Mouse (Mus musculus): ENCODE measurements around the gene Tmem201. TPM values are rescaled to one million over a fixed set of nuclear protein-coding genes. Genes with fewer than 3 reads are reported as not detected.

Tmem201 gene
- total RNA-seq, 1 experiment from 2014 or later = 2.9 TPM

DNA sequence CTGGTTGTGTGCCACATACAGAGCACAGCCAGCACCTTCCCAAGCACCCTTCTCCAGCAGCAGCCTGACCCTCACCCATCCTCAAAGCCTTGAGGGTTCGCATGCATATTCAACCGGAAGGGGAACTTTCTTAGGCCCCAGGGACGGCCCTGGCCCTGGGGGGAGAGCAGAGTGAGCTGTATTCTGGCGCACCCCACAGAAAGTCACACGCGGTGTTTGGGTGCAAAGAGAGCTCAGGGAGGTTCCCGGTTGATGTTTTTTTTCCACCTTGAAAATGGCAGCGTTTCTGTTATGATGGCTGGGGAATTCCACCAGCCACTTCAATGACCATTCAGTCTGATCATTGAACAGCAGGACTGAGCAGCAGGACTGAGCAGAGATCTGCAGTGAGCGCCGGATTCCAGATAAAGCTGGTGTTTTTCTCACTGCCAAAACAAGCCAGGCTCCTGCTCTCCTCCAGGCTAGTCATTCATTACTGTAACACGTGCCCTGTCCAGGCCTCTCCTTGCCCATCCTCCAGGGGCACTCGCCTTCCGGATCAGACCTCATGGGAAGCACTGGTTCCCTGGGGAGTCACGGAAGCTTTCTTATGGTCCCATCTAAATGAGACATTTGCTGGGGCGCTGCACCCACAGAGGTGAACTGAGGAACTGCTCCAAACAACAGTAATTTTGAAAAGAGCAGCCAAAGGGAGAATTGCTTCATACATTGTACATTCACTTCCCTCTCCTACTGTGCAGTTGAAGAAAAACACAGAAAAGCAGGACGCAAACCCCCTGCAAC, 41.5 kb downstream of the Tmem201 start:
- ATAC-seq (replicated peaks; ENCODE audit: insufficient number of reproducible peaks, low FRiP score, low TSS enrichment, poor library complexity, severe bottlenecking) = peak; percentile 44

DNA sequence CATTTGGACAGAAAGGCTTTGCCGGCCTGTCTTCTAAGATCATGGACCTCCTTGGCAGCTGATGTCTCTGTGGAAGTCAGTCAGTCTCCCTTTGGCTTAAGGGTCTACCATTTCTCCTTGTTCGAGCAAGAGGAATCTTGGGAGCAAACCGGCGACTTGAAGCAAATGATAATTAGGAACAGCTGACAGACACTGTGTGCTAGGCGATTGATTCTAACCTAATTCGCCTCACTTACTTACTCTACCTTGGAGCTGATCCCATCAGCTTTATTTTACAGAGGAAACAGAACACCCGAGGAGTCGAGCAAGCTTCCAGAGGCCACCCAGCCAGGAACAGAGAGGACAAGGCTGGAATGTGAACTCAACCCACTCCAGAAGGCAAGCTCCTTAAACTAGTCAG, 46.5 kb downstream of the Tmem201 start:
- ATAC-seq (replicated peaks; ENCODE audit: insufficient number of reproducible peaks, low FRiP score, low TSS enrichment, poor library complexity, severe bottlenecking) = no peak

DNA sequence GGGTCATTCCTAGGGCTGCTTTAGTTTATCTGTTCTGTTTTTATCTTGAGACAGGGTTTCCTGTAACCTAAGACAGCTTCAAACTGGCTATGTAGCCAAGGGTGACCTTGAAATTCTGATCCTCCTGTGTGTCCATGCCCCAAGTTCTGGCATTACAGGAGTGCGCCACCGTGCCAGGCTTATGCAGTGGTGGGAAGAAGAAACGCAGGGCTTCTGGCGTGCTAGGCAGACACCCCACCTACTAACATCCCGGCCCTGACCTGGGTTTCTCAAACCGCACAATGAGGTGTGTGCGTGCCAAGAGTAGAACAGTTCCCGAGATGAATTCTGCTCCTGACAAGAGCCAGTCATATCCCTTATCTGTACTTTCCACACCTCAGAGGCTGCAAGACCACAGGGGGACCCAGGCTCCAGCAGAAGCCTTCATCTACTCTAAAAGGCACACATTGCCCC, 47.0 kb downstream of the Tmem201 start:
- no peak for ATAC-seq (replicated peaks; ENCODE audit: insufficient number of reproducible peaks, low FRiP score, low TSS enrichment, poor library complexity, severe bottlenecking)

DNA sequence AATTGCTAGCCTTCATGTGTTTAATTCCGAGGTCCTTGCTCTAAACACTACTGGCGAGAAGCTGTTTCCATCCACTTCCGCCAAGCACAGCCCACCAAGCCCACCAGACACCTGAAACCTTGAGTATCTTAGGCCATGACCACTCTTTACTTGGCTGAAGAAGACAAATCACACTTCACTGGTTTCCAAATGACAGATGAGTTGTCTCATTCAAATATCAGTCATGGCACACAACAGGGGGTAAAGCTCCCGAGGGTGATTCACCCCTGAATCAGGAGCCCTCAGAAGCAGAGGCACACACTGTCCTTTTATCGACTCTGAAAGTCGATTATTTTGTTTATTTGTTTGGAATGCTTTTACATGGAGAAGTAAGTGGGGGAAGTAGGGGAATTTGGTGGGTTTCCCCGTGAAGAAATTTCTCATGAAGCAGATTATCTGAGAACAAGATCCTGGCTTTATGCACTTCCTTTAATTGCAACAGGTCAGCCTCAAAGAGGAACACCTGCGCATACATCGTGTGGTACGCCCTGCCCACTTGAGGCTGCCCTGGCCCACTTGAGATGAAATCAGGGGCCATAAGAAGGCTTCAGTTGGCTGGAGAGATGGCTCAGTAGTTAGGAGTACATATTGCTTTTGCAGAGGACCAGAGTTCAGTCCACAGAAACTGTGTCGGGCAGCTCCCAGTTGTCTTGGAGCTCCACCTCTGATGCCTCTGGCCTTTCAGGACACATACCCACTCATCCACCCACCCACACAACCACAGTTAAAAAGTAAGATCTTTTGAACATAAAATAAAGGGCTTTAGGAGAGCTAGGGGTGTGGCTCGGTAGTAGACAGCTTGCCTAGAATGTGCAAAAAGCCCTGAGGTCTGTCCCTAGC, 47.8 kb downstream of the Tmem201 start:
- no peak for ATAC-seq (replicated peaks; ENCODE audit: insufficient number of reproducible peaks, low FRiP score, low TSS enrichment, poor library complexity, severe bottlenecking)

DNA sequence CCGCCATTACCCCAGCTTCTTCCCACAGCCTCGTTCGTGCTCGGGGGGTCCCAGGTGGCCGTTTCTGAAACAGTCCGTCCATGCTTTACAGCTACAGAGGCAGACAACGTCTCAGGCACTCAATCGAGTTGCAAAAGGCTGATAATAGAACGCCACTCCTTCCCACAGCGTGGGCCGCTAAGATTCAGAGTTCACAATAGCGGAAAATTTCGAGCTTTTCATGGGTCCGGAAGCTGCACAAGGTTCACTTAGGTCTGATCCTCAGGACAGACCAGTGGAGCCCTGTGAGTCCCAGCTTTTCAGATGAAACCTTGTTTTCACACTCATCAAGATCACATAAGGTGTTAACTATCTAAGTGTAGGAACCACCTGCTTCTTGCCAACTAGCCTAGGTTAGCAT, 49.0 kb downstream of the Tmem201 start:
- ATAC-seq (replicated peaks; ENCODE audit: insufficient number of reproducible peaks, low FRiP score, low TSS enrichment, poor library complexity, severe bottlenecking) = no peak

DNA sequence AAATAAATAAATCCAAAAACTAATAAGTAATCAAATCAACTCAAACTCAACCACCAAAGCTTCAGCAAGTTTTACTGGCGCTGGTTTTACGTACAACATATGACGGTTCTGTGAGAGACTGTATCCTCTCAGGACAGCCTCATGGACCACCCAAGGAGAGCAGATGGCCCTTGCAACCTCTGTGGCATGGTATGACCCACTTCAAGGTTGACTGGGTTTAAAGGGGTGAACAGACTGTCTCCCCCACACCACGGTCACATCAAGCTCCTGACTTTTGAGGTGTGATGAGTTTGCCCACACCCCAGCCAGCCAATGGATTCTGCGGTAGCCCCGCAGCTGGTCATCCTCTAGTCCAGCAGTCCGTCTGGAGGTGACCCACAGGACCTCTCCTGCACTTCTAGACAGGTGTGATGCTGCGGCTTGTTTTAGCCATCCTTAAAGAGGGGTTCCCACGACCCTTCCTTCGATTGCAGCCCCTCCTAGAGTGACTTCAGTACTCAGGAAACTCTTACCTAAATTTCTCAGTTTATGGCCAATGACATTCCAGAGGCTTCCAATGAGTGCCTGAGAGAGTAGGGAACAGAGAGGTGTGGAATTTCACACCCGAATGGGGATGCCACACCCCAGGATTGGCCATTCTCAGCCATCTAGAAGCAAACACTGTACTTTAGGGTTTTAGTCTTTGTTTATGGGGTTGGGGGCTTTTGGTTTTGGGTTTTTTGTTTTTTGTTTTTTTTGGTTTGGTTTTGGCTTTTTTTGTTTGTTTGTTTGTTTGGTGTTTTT, 52.8 kb downstream of the Tmem201 start:
- ATAC-seq (replicated peaks; ENCODE audit: insufficient number of reproducible peaks, low FRiP score, low TSS enrichment, poor library complexity, severe bottlenecking) = no peak

DNA sequence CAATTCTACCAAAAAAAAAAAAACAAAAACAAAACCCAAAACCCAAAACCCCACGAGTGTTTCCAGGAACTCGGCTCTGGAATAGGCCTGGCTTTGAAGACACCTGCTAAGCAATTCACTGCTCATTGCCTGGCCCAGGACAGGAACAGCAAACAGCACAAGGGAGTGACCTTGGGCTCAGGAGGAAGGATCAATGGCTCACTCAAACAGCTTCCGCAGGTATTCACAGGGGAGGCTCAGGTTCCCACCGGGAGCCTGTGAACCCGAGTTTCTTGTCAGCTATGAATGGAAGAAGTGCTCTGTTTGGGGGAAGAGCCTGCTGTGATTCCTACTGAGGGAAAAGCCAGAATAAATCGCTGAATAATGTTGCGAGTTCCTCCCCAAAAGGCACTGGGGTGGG, 54.0 kb downstream of the Tmem201 start:
- ATAC-seq (replicated peaks; ENCODE audit: insufficient number of reproducible peaks, low FRiP score, low TSS enrichment, poor library complexity, severe bottlenecking) = no peak

DNA sequence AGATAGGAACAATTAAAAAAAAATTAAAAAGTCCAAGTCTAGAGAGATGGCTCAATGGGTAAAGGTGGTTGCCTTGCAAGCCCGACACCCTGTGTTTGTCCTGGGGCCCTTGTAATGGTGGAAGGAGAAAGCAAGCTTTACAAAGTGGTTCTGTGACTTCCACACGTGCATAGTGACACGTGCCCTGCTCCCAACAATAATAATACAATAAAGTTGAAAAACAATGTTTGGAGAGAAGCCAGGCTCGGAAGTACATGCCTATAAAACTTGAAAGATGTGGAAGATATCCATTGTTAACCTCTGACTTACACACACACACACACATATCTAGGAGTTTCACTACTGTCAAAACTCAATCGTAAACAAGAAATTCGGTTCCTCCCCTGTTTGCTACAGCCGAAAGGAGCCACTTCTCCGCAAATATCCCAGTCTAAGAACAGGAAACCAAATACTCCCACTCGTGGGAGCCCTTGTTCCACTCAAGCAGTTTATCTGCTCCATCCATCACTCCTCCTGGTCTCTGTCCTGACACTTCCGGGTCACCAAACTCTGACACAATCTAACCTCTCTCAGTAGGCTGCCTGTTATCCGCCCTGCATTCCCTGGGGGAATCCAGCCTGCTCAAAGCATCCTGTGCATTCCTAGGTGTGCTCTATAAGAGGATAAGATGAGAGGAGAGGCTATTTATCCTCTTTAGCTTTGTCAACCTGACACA, 58.6 kb downstream of the Tmem201 start:
- ATAC-seq (replicated peaks; ENCODE audit: insufficient number of reproducible peaks, low FRiP score, low TSS enrichment, poor library complexity, severe bottlenecking) = no peak

DNA sequence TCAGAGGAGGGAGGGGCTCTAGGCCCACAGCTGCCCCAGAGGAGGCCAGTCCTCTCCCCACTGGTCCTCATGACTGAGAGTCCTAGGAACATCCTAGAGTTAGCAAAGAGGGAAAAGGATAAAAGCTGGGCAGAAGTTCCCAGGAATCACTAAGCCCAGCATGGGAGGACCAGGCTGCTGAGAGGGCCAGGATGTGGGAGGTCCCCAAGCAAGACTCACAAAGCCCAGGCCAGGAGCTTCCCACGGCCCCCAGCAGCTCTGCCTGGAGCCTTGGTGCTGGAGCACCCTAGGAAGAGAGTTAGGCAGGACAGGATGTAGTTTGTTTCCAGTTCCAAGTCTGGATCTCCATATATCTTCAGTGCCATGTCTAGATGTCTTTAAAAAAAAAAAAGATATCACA, 59.8 kb downstream of the Tmem201 start:
- no peak for ATAC-seq (replicated peaks; ENCODE audit: insufficient number of reproducible peaks, low FRiP score, low TSS enrichment, poor library complexity, severe bottlenecking)

DNA sequence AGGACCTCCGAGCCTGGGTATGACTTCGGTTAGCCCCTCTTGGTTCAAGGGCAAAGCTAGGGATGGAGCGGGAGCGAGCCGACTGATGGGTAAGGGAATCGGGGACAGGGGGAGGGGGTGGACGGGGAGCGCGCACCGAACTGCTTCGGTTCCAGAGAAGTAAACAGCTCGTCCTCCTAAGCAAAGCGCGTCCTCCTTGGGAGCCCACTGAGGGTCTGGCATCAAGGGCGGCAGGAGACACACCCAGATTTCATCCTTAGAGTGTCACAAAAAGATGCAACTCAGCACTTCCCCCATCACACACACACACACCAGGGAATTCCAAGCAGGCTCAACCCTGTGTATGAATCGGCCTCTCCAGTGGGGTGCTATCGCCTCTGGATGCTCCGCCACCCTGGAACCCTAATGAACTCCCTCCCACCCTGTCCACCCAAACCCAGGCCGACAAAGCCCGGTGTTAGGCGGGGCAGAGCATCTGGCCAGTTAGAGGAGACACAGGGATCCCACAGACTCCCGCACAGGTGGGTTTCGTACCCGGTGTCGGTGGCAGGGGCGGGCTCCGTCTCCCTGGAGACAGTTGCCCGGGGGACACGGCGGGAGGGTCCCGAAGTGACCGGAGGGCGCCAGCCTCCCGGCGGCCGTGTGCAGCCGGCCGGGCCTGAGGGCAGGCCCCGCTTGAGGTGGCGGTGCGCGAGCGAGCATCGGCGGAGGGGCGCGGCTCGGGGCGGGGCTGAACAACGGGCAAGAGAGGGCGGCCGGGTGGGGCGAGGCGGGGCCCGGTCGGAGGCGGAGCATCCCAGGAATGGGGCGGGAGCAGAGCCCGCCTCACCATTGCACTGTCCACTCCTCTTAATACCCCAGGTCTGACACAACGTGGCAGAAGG, 62.2 kb downstream of the Tmem201 start:
- 0 out of 2 replicates have a peak, but pooled peaks have one; percentile 43 for ATAC-seq (replicated peaks; ENCODE audit: insufficient number of reproducible peaks, low FRiP score, low TSS enrichment, poor library complexity, severe bottlenecking)

DNA sequence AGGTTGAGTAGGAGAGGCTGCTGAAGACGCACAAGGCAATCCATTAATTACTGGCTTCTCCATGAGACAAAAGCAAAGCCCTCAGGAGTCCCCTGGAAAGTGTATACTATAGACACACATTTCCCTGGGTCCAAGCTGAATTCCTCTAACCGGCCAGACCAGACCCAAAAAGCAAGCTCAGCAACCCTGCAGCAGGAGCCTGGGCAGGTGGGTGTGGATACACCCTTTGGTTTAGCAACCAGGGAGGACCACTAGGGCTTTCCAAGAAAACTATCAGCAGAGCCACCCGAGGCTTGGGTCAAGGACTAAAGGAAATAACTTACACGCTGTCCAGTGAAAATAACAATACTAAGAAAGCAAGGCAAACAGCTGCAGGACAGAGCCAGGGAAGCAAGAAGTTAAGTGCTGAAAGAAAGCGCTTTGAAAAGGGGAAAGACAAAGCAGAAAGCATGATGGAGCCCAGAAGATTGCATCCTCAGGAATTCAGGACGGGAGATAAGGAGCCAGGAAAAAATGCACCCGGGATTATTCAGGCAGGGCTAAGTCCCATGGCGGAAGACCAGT, 62.9 kb downstream of the Tmem201 start:
- no peak for ATAC-seq (replicated peaks; ENCODE audit: insufficient number of reproducible peaks, low FRiP score, low TSS enrichment, poor library complexity, severe bottlenecking)

DNA sequence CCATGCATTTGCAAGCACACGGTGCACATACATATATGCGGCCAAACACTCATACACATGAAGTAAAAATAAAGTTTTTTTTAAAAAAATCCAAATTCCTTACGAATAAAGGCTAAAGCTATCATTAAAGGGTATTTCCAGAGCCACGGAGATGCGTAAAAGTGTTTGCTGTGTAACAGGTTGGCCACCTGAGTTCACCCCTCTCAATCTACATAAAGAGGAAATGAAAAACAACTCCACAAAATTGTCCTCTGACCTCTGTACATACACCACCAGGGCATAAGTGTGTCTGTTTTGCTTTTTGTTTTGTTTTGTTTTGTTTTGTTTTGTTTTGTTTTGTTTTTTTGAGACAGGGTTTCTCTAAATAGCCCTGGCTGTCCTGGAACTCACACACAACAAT, 65.1 kb downstream of the Tmem201 start:
- ATAC-seq (replicated peaks; ENCODE audit: insufficient number of reproducible peaks, low FRiP score, low TSS enrichment, poor library complexity, severe bottlenecking) = no peak

DNA sequence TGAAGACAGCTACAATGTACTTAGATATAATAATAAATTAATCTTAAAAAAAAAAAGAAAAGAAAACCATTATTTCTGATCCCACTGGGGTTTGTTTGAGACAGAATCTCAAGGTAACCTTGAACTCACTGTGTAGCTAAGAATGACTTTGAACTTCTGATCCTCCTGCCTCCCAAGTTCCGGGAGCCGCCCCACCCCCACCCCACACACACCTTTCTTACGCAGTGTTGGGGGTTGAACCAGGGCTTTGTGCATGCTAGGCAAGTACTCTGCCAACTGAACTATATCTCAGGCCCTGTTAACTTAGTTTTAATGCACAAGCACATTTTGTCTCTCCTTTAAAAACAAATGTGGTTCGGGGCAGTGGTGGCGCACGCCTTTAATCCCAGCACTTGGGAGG, 66.7 kb downstream of the Tmem201 start:
- ATAC-seq (replicated peaks; ENCODE audit: insufficient number of reproducible peaks, low FRiP score, low TSS enrichment, poor library complexity, severe bottlenecking) = no peak

DNA sequence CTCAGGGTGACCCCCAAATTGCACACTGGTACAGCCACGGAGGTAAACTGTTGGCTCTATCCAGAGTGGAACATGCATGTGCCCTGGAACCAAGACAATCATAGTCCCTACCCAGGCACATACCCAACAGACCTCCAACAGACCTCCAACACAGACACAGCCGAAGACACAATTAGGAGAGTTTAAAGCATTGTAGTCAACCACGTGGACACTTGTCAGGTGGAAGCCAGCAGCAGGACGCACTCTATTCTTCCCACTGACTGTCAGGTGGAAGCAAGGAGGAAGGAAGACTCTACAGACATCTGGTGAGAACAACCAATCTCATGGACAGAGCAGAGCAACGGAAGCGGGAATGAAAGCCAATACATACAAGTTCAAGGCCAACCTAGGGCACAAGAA, 72.2 kb downstream of the Tmem201 start:
- no peak for ATAC-seq (replicated peaks; ENCODE audit: insufficient number of reproducible peaks, low FRiP score, low TSS enrichment, poor library complexity, severe bottlenecking)
